Mouse (Mus musculus): ENCODE data around the gene Igll1. TPM values are rescaled to one million over a fixed set of nuclear protein-coding genes. Genes with fewer than 3 reads are reported as not detected.

The Igll1 gene
- polyA plus RNA-seq, 1 experiment from 2014 or later, result 0.61 TPM

DNA sequence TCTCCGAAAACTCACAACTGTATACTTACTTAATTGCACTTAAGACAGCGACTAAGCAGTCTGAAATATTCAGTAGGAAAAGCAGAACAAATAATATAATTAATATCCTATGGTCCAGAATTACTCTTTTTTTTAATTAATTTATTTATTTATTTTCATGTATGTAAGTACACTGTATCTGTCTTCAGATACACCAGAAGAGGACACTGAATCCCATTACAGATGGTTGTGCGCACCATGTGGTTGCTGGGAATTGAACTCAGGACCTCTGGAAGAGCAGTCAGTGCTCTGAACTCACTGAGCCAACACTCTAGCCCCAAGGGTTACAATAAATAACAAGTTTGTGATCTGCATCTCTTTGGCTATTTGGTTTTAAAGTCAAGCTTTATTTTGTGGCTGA lies 34.1 kb downstream of the Igll1 start:
- Histone ChIP-seq H3K9me3 (replicated peaks) (no peaks in the 10 kb centered on the region), H3K9ac (no peak overlapping the region)
- 84% methylated on average over 3 of the region's 3 CpGs for WGBS

GRCm38 (mm10) chr16:16828757-16829615 lies 34.8 kb downstream of the Igll1 start, which contains the start of gene Spag6l:
Spag6l (minus strand) TSS chr16:16829456.
- H3K9ac ChIP-seq, result peak within 1 kb of the TSS; percentile 21; the same call in 1 of the 2 replicates
- ATAC-seq (replicated peaks; ENCODE audit: low FRiP score), result peak; percentile 92
- WGBS, result 6% methylated on average over 33 of the region's 33 CpGs

More for the DNA sequence above, 34.1 kb downstream of the Igll1 start:
- peaks cover 7% of the 10 kb centered on the region for H3K4me1 ChIP-seq
- H3K27me3 ChIP-seq, result no peaks in the 10 kb centered on the region
- H3K4me3 ChIP-seq (replicated peaks), result no peak overlapping the region
- H3K36me3 ChIP-seq, result no peaks in the 10 kb centered on the region
- no peak for ATAC-seq (replicated peaks; ENCODE audit: low FRiP score)
- H3K27ac ChIP-seq, result no peak overlapping the region
- 0 out of 2 replicates have a peak overlapping the region, but pooled peaks have one; percentile 76 for H3K4me2 ChIP-seq

DNA sequence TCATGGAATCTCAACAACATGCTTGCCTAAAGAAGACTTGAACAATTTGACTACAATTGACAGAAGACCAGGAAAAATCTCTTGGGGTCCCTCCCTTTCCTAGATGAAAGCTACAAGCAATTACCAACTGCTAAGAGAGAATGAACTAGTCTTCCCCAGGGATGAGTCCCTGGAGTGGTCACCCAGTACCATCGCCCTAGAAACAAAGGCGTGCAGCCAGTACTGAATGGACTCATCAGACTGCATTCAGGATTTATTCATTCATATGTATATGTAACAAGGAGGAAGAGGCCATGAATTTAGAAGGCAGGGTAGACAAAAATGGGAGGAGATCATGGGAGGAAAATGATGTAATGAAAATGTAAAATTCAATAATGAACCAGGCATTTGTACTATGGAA lies 37.6 kb downstream of the Igll1 start:
- WGBS, result 93% methylated on average over 2 of the region's 2 CpGs
- Histone ChIP-seq H3K27ac (no peak overlapping the region), H3K27me3 (no peaks in the 10 kb centered on the region), H3K9ac (no peak overlapping the region), H3K9me3 (replicated peaks) (no peaks in the 10 kb centered on the region), H3K4me1 (peaks cover 7% of the 10 kb centered on the region), H3K36me3 (no peaks in the 10 kb centered on the region), H3K4me2 (no peak overlapping the region), H3K4me3 (replicated peaks) (no peak overlapping the region)
- ATAC-seq (replicated peaks; ENCODE audit: low FRiP score), result no peak

More at GRCm38 (mm10) chr16:16828757-16829615, 34.8 kb downstream of the Igll1 start, which contains the start of gene Spag6l:
- H3K36me3 ChIP-seq, result no peaks in the 10 kb centered on the region
- H3K9me3 ChIP-seq (replicated peaks), result no peaks in the 10 kb centered on the region
- peak within 1 kb of the TSS; percentile 44 for H3K4me3 ChIP-seq (replicated peaks)
- peak within 1 kb of the TSS; percentile 76 for H3K4me2 ChIP-seq
- H3K27me3 ChIP-seq, result no peaks in the 10 kb centered on the region
- H3K4me1 ChIP-seq, result peaks cover 7% of the 10 kb centered on the region
- no peak within 1 kb of the TSS for H3K27ac ChIP-seq

GRCm38 (mm10) chr16:16825476-16825875 lies 38.3 kb downstream of the Igll1 start:
- H3K27ac ChIP-seq, result no peak overlapping the region
- WGBS, result 36% methylated on average over 5 of the region's 5 CpGs
- no peaks in the 10 kb centered on the region for H3K9me3 ChIP-seq (replicated peaks)
- no peak overlapping the region for H3K4me3 ChIP-seq (replicated peaks)
- H3K4me1 ChIP-seq, result peaks cover 7% of the 10 kb centered on the region
- H3K27me3 ChIP-seq, result no peaks in the 10 kb centered on the region
- no peak overlapping the region for H3K9ac ChIP-seq
- ATAC-seq (replicated peaks; ENCODE audit: low FRiP score), result no peak
- H3K36me3 ChIP-seq, result no peaks in the 10 kb centered on the region
- no peak overlapping the region for H3K4me2 ChIP-seq

Other genes starting within 250 kb of the Igll1 start
- not detected in 2 replicates for gene Olfr19, start 187.6 kb downstream of the Igll1 start, polyA plus RNA-seq (2015; fragmentation: Nextera tagmentation; extraction: Ambion mirVana)
- 0.48 and 0.51 TPM in 2 replicates for gene Spag6l, start 34.5 kb downstream of the Igll1 start, polyA plus RNA-seq (2015; fragmentation: Nextera tagmentation; extraction: Ambion mirVana)
- 62.8 and 74.7 TPM in 2 replicates for gene Top3b, start 6.8 kb upstream of the Igll1 start, polyA plus RNA-seq (2015; fragmentation: Nextera tagmentation; extraction: Ambion mirVana)
- 1.9 and 3.0 TPM in 2 replicates for gene Vpreb1, start 6.9 kb upstream of the Igll1 start, polyA plus RNA-seq (2015; fragmentation: Nextera tagmentation; extraction: Ambion mirVana)
- 31.0 and 31.7 TPM in 2 replicates for gene Ppm1f, start 32.5 kb upstream of the Igll1 start, polyA plus RNA-seq (2015; fragmentation: Nextera tagmentation; extraction: Ambion mirVana)
- 164 and 172 TPM in 2 replicates for gene Mapk1, start 119.4 kb upstream of the Igll1 start, polyA plus RNA-seq (2015; fragmentation: Nextera tagmentation; extraction: Ambion mirVana)
- 37.8 and 43.5 TPM in 2 replicates for gene Ypel1, start 205.7 kb upstream of the Igll1 start, polyA plus RNA-seq (2015; fragmentation: Nextera tagmentation; extraction: Ambion mirVana)
- 134 and 145 TPM in 2 replicates for gene Ppil2, start 247.3 kb upstream of the Igll1 start, polyA plus RNA-seq (2015; fragmentation: Nextera tagmentation; extraction: Ambion mirVana)